Mouse (Mus musculus): ENCODE measurements around the gene Taf10.

DNA sequence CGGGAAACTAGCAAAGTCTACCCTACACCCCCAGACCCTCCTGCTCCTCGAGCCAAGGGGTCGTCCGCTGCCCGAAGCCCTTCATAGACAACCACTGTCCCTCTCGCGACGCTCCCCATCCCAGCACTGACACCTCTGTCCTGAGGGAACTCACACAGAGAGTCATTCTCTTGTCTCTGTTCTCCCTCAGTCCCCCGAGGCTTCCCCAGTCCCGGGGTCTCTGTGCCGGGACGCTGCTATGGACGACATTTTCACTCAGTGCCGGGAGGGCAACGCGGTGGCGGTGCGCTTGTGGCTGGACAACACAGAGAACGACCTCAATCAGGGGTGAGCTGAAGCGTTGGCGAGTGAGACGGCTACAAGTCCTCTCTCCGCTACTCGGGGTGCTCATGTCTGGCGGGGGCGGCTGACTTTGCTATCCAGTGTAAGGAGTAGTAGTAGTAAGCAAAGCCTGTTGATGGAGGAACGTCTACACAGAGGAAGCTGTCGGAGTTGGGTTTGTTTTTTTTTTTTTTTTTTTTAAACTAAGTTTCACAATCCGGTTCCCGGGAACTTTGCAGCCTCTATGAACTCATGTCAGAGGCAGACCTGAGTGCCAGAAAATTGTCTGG, 7.1 kb downstream of the Taf10 start, which contains the start of gene Rrp8:
- no peak for TF ChIP-seq CTCF (IDR thresholded peaks at IDR 0.05; ENCODE audit: borderline replicate concordance, insufficient read depth, low read depth, low read length)
- TF ChIP-seq POLR2A (IDR thresholded peaks at IDR 0.05; ENCODE audit: borderline replicate concordance, insufficient read depth, low read length): no peak

Data from cerebellum, adult 2 months (tissue).